Mouse (Mus musculus) C2C12 (cell line): ENCODE data around the gene Slc48a1.

Source experiments
- CEBPB ChIP-seq: IDR thresholded peaks from one replicate; pipeline ENCODE4 v1.6.1; 2011; ENCODE audit warnings: low read depth, mild to moderate bottlenecking, control low read depth, moderate library complexity
- CTCF ChIP-seq: IDR thresholded peaks from one replicate; pipeline ENCODE4 v1.5.1; 2011; ENCODE audit not compliant: control insufficient read depth, insufficient read depth, insufficient read length
- MAX ChIP-seq: IDR thresholded peaks from one replicate; pipeline ENCODE4 v1.6.1; 2011; ENCODE audit warnings: mild to moderate bottlenecking, control low read depth
- USF1 ChIP-seq: IDR thresholded peaks from one replicate; pipeline ENCODE4 v1.6.1; 2011; ENCODE audit warnings: low read depth, mild to moderate bottlenecking, control low read depth, moderate library complexity

DNA sequence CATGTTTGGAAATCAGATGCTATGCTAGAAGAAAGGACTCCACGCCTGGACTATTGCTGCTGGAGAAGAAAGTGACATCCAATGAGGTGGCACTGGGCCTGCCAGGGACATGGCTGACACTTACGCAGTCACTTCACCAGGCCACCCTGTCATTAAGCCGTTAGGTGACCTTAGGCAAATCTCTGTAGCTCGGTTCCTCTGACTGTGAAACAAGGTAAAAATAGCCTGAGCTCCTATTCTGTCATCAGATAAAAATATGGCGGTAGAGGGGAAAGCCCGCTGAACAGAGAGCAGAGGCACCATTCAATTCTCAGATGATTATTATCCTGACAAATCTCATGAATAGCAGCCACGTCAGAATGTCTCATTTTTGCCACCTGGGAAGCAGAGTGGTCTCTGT is 36.2 kb upstream of the Slc48a1 start:
- TF ChIP-seq CTCF (no peak), MAX (no peak), CEBPB (no peak), USF1 (no peak)
